ENCODE assay signal across 8 mouse cellular contexts in genomic region chr14:73326511-73326910, GRCm38 (mm10). TPM values are rescaled to one million over a fixed set of nuclear protein-coding genes. Genes with fewer than 3 reads are reported as not detected.
A peak's percentile ranks its signal among the peaks of the same experiment; 100 is the strongest.
DNase-seq lines count a peak whose midpoint lies in the region; ATAC-seq lines count a peak whose summit lies in the region.

No protein-coding gene starts in this region.

- no peaks in the 10 kb centered on the region for H3K9me3 ChIP-seq in forebrain, embryonic 10.5 days
- H3K9me3 ChIP-seq in liver, embryonic 12.5 days (replicated peaks) = no peaks in the 10 kb centered on the region

- H3K27ac ChIP-seq in forebrain, embryonic 10.5 days = peak overlapping the region; percentile 93
- peak overlapping the region; percentile 98 for H3K27ac ChIP-seq in liver, embryonic 12.5 days

- WGBS in forebrain, embryonic 10.5 days = 10% methylated on average over 8 of the region's 8 CpGs
- WGBS in liver, embryonic 12.5 days (ENCODE audit: insufficient replicate concordance) = 17% methylated on average over 8 of the region's 8 CpGs

- no peaks in the 10 kb centered on the region for H3K27me3 ChIP-seq in forebrain, embryonic 10.5 days (ENCODE audit: poor library complexity, severe bottlenecking)
- no peaks in the 10 kb centered on the region for H3K27me3 ChIP-seq in liver, embryonic 12.5 days (replicated peaks)

- H3K36me3 ChIP-seq in forebrain, embryonic 10.5 days (replicated peaks) = 0 out of 2 replicates have a peak, but pooled peaks cover under 1% of the 10 kb centered on the region
- 0 out of 2 replicates have a peak, but pooled peaks cover under 1% of the 10 kb centered on the region for H3K36me3 ChIP-seq in liver, embryonic 12.5 days

- H3K4me1 ChIP-seq in forebrain, embryonic 10.5 days = peaks cover 24% of the 10 kb centered on the region
- peaks cover 36% of the 10 kb centered on the region for H3K4me1 ChIP-seq in liver, embryonic 12.5 days

- peak overlapping the region; percentile 94 for H3K4me3 ChIP-seq in forebrain, embryonic 10.5 days
- peak overlapping the region; percentile 95 for H3K4me3 ChIP-seq in liver, embryonic 12.5 days

- peak overlapping the region; percentile 98 for H3K9ac ChIP-seq in liver, embryonic 12.5 days

- H3K4me2 ChIP-seq in liver, embryonic 12.5 days = peak overlapping the region; percentile 76

- DNase-seq in embryo, embryonic 11 days = peak; percentile 6
- no peak for DNase-seq in embryo, embryonic 10 days (ENCODE audit: low spot score)
- DNase-seq in A20 (ENCODE audit: low read depth, low spot score) = peak; percentile 14
- DNase-seq in forebrain, embryonic 10.5 days (ENCODE audit: extremely low spot score, low spot score) = no peak
- no peak for DNase-seq in urinary bladder, adult 2 months (ENCODE audit: low spot score)
- DNase-seq in left cerebral cortex, adult 9 months (ENCODE audit: low spot score in 2 of 2) = no peak
- DNase-seq in adrenal gland, adult 2 months = no peak

- ATAC-seq in liver, embryonic 12.5 days = no peak

RNA-seq across cellular contexts. Expression of gene Rb1, which starts 0.9 kb away (rescaled TPM):
- polyA plus RNA-seq in forebrain, embryonic 10.5 days (2016; fragmentation: Nextera tagmentation; extraction: Ambion mirVana) = 21.3 and 27.7 TPM in 2 replicates
- 30.1 and 33.3 TPM in 2 replicates for polyA plus RNA-seq in liver, embryonic 12.5 days (2016; fragmentation: Nextera tagmentation; extraction: Ambion mirVana)
- polyA plus RNA-seq in urinary bladder, adult 2 months (2012; rRNA removed) = 12.8 and 13.7 TPM in 2 replicates
- 10 to 100 TPM; 22.6 to 24.3 TPM for total RNA-seq in adrenal gland, adult 2 months (2021)
- 0.73 and 0.78 TPM in 2 replicates for polyA plus RNA-seq in adrenal gland, adult 2 months (2012; rRNA removed)

RNA-seq across cellular contexts. Expression of gene Itm2b, which starts 58.6 kb away (rescaled TPM):
- polyA plus RNA-seq in forebrain, embryonic 10.5 days (2016; fragmentation: Nextera tagmentation; extraction: Ambion mirVana) = 192 and 209 TPM in 2 replicates
- 395 and 399 TPM in 2 replicates for polyA plus RNA-seq in liver, embryonic 12.5 days (2016; fragmentation: Nextera tagmentation; extraction: Ambion mirVana)
- polyA plus RNA-seq in urinary bladder, adult 2 months (2012; rRNA removed) = 1,620 and 1,700 TPM in 2 replicates
- total RNA-seq in adrenal gland, adult 2 months (2021) = 1,000 to 10,000 TPM; 1,107 to 1,115 TPM
- polyA plus RNA-seq in adrenal gland, adult 2 months (2012; rRNA removed) = 828 and 985 TPM in 2 replicates

Comparison
In these comparisons a context has a peak if more than half of its experiments do, and no peak if none do; other contexts are left out.
1. DNase-seq: peak in embryo, embryonic 11 days (single experiment) and A20 (single experiment); none in embryo, embryonic 10 days (single experiment), forebrain, embryonic 10.5 days (single experiment), urinary bladder, adult 2 months (single experiment), left cerebral cortex, adult 9 months (0 of 2) and adrenal gland, adult 2 months (single experiment).